Mouse (Mus musculus) intestine, embryonic 14.5 days (tissue): ENCODE measurements around the gene H2al1e. TPM values are rescaled to one million over a fixed set of nuclear protein-coding genes. Genes with fewer than 3 reads are reported as not detected.
"Not testable (repeated sequence)": the region's sequence is repeated elsewhere in the genome, so short reads cannot be mapped to it uniquely, and the experiment has no call there.

ENCODE experiments used
- ATAC-seq: fragments of 200-750 bp; cut with Nextera tagmentation; replicated peaks from 2 replicates; pipeline ENCODE4 v1.8.0; 2017; ENCODE audit warnings: low read depth, moderate number of reproducible peaks, moderate TSS enrichment, moderate library complexity; ENCODE audit not compliant: low FRiP score, low TSS enrichment
- DNase-seq: peaks from one replicate; pipeline ENCODE4 v3.0.0-alpha.2; 2018; ENCODE audit warnings: low spot score
- H3K27ac ChIP-seq: fragments of 300-500 bp; sonication (generic); 2 replicates; pipeline ENCODE4 v1.5.1; 2014; ENCODE audit warnings: low read depth, mild to moderate bottlenecking, control low read depth
- H3K27me3 ChIP-seq: fragments of 300-500 bp; sonication (generic); replicated peaks from 2 replicates; pipeline ENCODE4 v1.6.1; 2014; ENCODE audit warnings: low read length, control low read depth; ENCODE audit not compliant: control insufficient read depth, insufficient read depth
- H3K36me3 ChIP-seq: fragments of 300-500 bp; sonication (generic); 2 replicates; pipeline ENCODE4 v1.6.1; 2014; ENCODE audit warnings: low read length, control low read depth; ENCODE audit not compliant: control insufficient read depth, insufficient read depth
- H3K4me1 ChIP-seq: fragments of 300-500 bp; sonication (generic); replicated peaks from 2 replicates; pipeline ENCODE4 v1.6.1; 2014; ENCODE audit warnings: low read length, control low read depth, mixed read lengths; ENCODE audit not compliant: control insufficient read depth, insufficient read depth
- H3K4me2 ChIP-seq: fragments of 300-500 bp; sonication (generic); 2 replicates; pipeline ENCODE4 v1.6.1; 2014; ENCODE audit warnings: low read length
- H3K4me3 ChIP-seq: fragments of 300-500 bp; sonication (generic); 2 replicates; pipeline ENCODE4 v1.5.1; 2014; ENCODE audit warnings: low read depth, low read length, control low read depth, mixed read lengths
- H3K9ac ChIP-seq: fragments of 300-500 bp; sonication (generic); 2 replicates; pipeline ENCODE4 v1.6.1; 2014; ENCODE audit warnings: mild to moderate bottlenecking, low read length
- H3K9me3 ChIP-seq: fragments of 300-500 bp; sonication (generic); 2 replicates; pipeline ENCODE4 v1.6.1; 2016; ENCODE audit warnings: low read length, control low read depth; ENCODE audit not compliant: control insufficient read depth
- WGBS: fragments of 180-500 bp; shearing (Covaris S2); extraction: QIAGEN DNeasy Blood & Tissue Kit; methylation state at CpG from one replicate; pipeline ENCODE4 v1.1.7; 2014; 5-methylcytosine and 5-hydroxymethylcytosine counted together
- polyA plus RNA-seq: library from polyadenylated mRNA; unstranded; fragments of >200 nt; fragmentation: Nextera tagmentation; extraction: Ambion mirVana; gene quantifications from 2 replicates; pipeline ENCODE4 v1.2.1, GENCODE M21; 2014

The H2al1e gene
- polyA plus RNA-seq, 1 experiment from 2014 or later = not detected

GRCm38 (mm10) chrX:11298957-11299356 lies 12.8 kb upstream of the H2al1e start, which contains the start of gene H2al1a:
TSS of gene H2al1a (plus strand) at chrX:11299257.
- H3K9me3 ChIP-seq, H3K27me3 ChIP-seq, H3K9ac ChIP-seq, H3K4me2 ChIP-seq, H3K36me3 ChIP-seq, DNase-seq, H3K4me3 ChIP-seq, H3K4me1 ChIP-seq, ATAC-seq, H3K27ac ChIP-seq: not testable (repeated sequence)
- no CpG with 5 or more reads among the region's 3 CpGs for WGBS

GRCm38 (mm10) chrX:11302132-11302531 lies 9.6 kb upstream of the H2al1e start, which contains the start of gene H2al1b:
TSS of gene H2al1b (plus strand) at chrX:11302432.
- not testable (repeated sequence) for H3K27ac ChIP-seq, H3K4me2 ChIP-seq, ATAC-seq, DNase-seq, H3K27me3 ChIP-seq, H3K4me1 ChIP-seq, H3K4me3 ChIP-seq, H3K9ac ChIP-seq, H3K9me3 ChIP-seq, H3K36me3 ChIP-seq
- WGBS = 84% methylated on average over 1 of the region's 3 CpGs

GRCm38 (mm10) chrX:11305355-11305754 lies 6.4 kb upstream of the H2al1e start, which contains the start of gene H2al1c:
TSS of gene H2al1c (plus strand) at chrX:11305655.
- not testable (repeated sequence) for H3K27ac ChIP-seq, ATAC-seq, H3K4me1 ChIP-seq, H3K4me3 ChIP-seq, H3K9ac ChIP-seq, H3K27me3 ChIP-seq, H3K9me3 ChIP-seq, H3K36me3 ChIP-seq, DNase-seq, H3K4me2 ChIP-seq
- 85% methylated on average over 1 of the region's 6 CpGs for WGBS

GRCm38 (mm10) chrX:11308524-11308923 lies 3.2 kb upstream of the H2al1e start, which contains the start of gene H2al1d:
TSS of gene H2al1d (plus strand) at chrX:11308824.
- H3K27ac ChIP-seq = not testable (repeated sequence)
- WGBS = no CpG with 5 or more reads among the region's 6 CpGs

GRCm38 (mm10) chrX:11314858-11315257 lies 3.1 kb downstream of the H2al1e start, which contains the start of gene H2al1f:
TSS of gene H2al1f (plus strand) at chrX:11315158.
- not testable (repeated sequence) for ATAC-seq, H3K9me3 ChIP-seq, DNase-seq, H3K9ac ChIP-seq, H3K4me3 ChIP-seq, H3K27me3 ChIP-seq, H3K4me1 ChIP-seq, H3K4me2 ChIP-seq, H3K27ac ChIP-seq, H3K36me3 ChIP-seq
- no CpG with 5 or more reads among the region's 6 CpGs for WGBS

More at GRCm38 (mm10) chrX:11308524-11308923, 3.2 kb upstream of the H2al1e start, which contains the start of gene H2al1d:
- H3K36me3 ChIP-seq, H3K4me3 ChIP-seq, ATAC-seq, H3K9ac ChIP-seq, DNase-seq, H3K9me3 ChIP-seq, H3K27me3 ChIP-seq, H3K4me1 ChIP-seq, H3K4me2 ChIP-seq: not testable (repeated sequence)

- WGBS = no CpG with 5 or more reads among the region's 3 CpGs
- H3K4me1 ChIP-seq, ATAC-seq, H3K36me3 ChIP-seq, DNase-seq, H3K27me3 ChIP-seq, H3K4me3 ChIP-seq, H3K4me2 ChIP-seq, H3K27ac ChIP-seq, H3K9me3 ChIP-seq, H3K9ac ChIP-seq: not testable (repeated sequence)
Observed at GRCm38 (mm10) chrX:11317956-11318355, 6.2 kb downstream of the H2al1e start, which contains the start of gene H2al1g. TSS of gene H2al1g (plus strand) at chrX:11318256.

GRCm38 (mm10) chrX:11321192-11321591 lies 9.5 kb downstream of the H2al1e start, which contains the start of gene H2al1h:
TSS of gene H2al1h (plus strand) at chrX:11321492.
- no CpG with 5 or more reads among the region's 6 CpGs for WGBS
- H3K27ac ChIP-seq, H3K4me3 ChIP-seq, H3K27me3 ChIP-seq, H3K9me3 ChIP-seq, H3K9ac ChIP-seq, H3K4me1 ChIP-seq, H3K36me3 ChIP-seq, DNase-seq, H3K4me2 ChIP-seq, ATAC-seq: not testable (repeated sequence)

GRCm38 (mm10) chrX:11324359-11324758 lies 12.6 kb downstream of the H2al1e start, which contains the start of gene H2al1i:
TSS of gene H2al1i (plus strand) at chrX:11324659.
- not testable (repeated sequence) for H3K4me3 ChIP-seq, H3K9ac ChIP-seq, H3K27me3 ChIP-seq, ATAC-seq, H3K36me3 ChIP-seq, H3K27ac ChIP-seq, DNase-seq, H3K9me3 ChIP-seq, H3K4me2 ChIP-seq, H3K4me1 ChIP-seq
- no CpG with 5 or more reads among the region's 5 CpGs for WGBS

- H3K4me1 ChIP-seq, H3K4me2 ChIP-seq, H3K27ac ChIP-seq, H3K36me3 ChIP-seq, H3K4me3 ChIP-seq, H3K27me3 ChIP-seq, DNase-seq, H3K9me3 ChIP-seq, H3K9ac ChIP-seq, ATAC-seq: not testable (repeated sequence)
- WGBS = 88% methylated on average over 2 of the region's 2 CpGs
Observed at GRCm38 (mm10) chrX:11327522-11327921, 15.8 kb downstream of the H2al1e start, which contains the start of gene H2al1j. TSS of gene H2al1j (plus strand) at chrX:11327822.
